8 mouse cellular contexts compared by ENCODE assay signal in genomic region chr12:25467789-25468188, GRCm38 (mm10).
DNase-seq lines count a peak whose midpoint lies in the region; ATAC-seq and TF ChIP-seq lines count a peak whose summit lies in the region.
"Had no signal": no experiment of that assay in that cellular context is flagged by ENCODE, and none has a peak within 500 bp of the region (broad histone marks: within the 10 kb centered on the region; RNA-seq: fewer than 3 reads in every experiment).

No protein-coding gene starts in this region.

- H3K27me3 ChIP-seq in midbrain, postnatal 0 days (ENCODE audit: insufficient read depth, low read length): no peaks in the 10 kb centered on the region
- H3K27me3 ChIP-seq in midbrain, embryonic 14.5 days (ENCODE audit: control insufficient read depth, insufficient read depth, low read length): no peaks in the 10 kb centered on the region
- H3K27me3 ChIP-seq: limb, embryonic 15.5 days had no signal

- H3K36me3 ChIP-seq in midbrain, postnatal 0 days (ENCODE audit: insufficient read depth, low read length): no peaks in the 10 kb centered on the region
- H3K36me3 ChIP-seq in midbrain, embryonic 14.5 days (ENCODE audit: control insufficient read depth, insufficient read depth, low read length): no peaks in the 10 kb centered on the region
- H3K36me3 ChIP-seq: limb, embryonic 15.5 days had no signal

- no peak overlapping the region for H3K4me3 ChIP-seq in midbrain, postnatal 0 days (ENCODE audit: low read depth, low read length)
- no peak overlapping the region for H3K4me3 ChIP-seq in midbrain, embryonic 14.5 days (replicated peaks; ENCODE audit: low read depth, low read length)
- H3K4me3 ChIP-seq: limb, embryonic 15.5 days had no signal

- H3K4me1 ChIP-seq in midbrain, postnatal 0 days (ENCODE audit: insufficient read depth, low read length): no peaks in the 10 kb centered on the region
- H3K4me1 ChIP-seq in midbrain, embryonic 14.5 days (ENCODE audit: control insufficient read depth, insufficient read depth, low read length): no peaks in the 10 kb centered on the region
- H3K4me1 ChIP-seq: limb, embryonic 15.5 days had no signal

- H3K4me2 ChIP-seq in midbrain, postnatal 0 days (ENCODE audit: low read depth, low read length, poor library complexity, severe bottlenecking): no peak overlapping the region
- no peak overlapping the region for H3K4me2 ChIP-seq in midbrain, embryonic 14.5 days (ENCODE audit: low read length)
- H3K4me2 ChIP-seq: limb, embryonic 15.5 days had no signal

- ATAC-seq in midbrain, postnatal 0 days (ENCODE audit: low FRiP score): no peak
- ATAC-seq in midbrain, embryonic 14.5 days (ENCODE audit: low FRiP score, low TSS enrichment): no peak

- WGBS in midbrain, postnatal 0 days: 75% methylated on average over 12 of the region's 12 CpGs
- whole genome bisulfite sequencing in midbrain, embryonic 14.5 days: 75% methylated on average over 12 of the region's 12 CpGs

- H3K9ac ChIP-seq in midbrain, postnatal 0 days (replicated peaks; ENCODE audit: low read length, poor library complexity, severe bottlenecking): no peak overlapping the region
- no peak overlapping the region for H3K9ac ChIP-seq in midbrain, embryonic 14.5 days (replicated peaks; ENCODE audit: low read length)
- H3K9ac ChIP-seq: limb, embryonic 15.5 days had no signal

- TF ChIP-seq CTCF in midbrain, postnatal 0 days (IDR thresholded peaks at IDR 0.05): no peak

- no peaks in the 10 kb centered on the region for H3K9me3 ChIP-seq in midbrain, postnatal 0 days (ENCODE audit: low read length)
- H3K9me3 ChIP-seq in midbrain, embryonic 14.5 days (ENCODE audit: control insufficient read depth, low read length): no peaks in the 10 kb centered on the region
- H3K9me3 ChIP-seq: limb, embryonic 15.5 days had no signal

- peak; percentile 13 for DNase-seq in midbrain, postnatal 0 days (ENCODE audit: low spot score)
- DNase-seq in midbrain, embryonic 14.5 days: no peak
- peak; percentile 55 to 69 for DNase-seq in frontal cortex, postnatal 36 days (ENCODE audit: low spot score in 2 of 2)
- DNase-seq in left cerebral cortex, postnatal 36 days (ENCODE audit: low spot score in 2 of 2): peak; percentile 59 to 66
- DNase-seq in testis, postnatal 10 days (ENCODE audit: low spot score): peak; percentile 70
- DNase-seq in gastrocnemius, adult 18-20 months (ENCODE audit: low spot score): no peak
- DNase-seq in cerebellum, adult 11 months: no peak

- no peak overlapping the region for H3K27ac ChIP-seq in midbrain, postnatal 0 days (ENCODE audit: low read depth, low read length)
- no peak overlapping the region for H3K27ac ChIP-seq in midbrain, embryonic 14.5 days (replicated peaks; ENCODE audit: low read depth, low read length)
- H3K27ac ChIP-seq: limb, embryonic 15.5 days had no signal

- intact Hi-C loops in left cerebral cortex, postnatal 36 days (cut with DNase I): no loop called here

Comparison
In these comparisons a context has a peak if more than half of its experiments do, and no peak if none do; other contexts are left out.
1. DNase-seq: peak in midbrain, postnatal 0 days (single experiment), frontal cortex, postnatal 36 days (2 of 2), left cerebral cortex, postnatal 36 days (2 of 2) and testis, postnatal 10 days (single experiment); none in midbrain, embryonic 14.5 days (single experiment), gastrocnemius, adult 18-20 months (single experiment) and cerebellum, adult 11 months (single experiment).